Mouse (Mus musculus) brain, adult 2 months (tissue): ENCODE results near the gene Ankfn1.

ENCODE experiments used
- DNase-seq: peaks from one replicate; pipeline ENCODE4 v3.0.0; 2011; ENCODE audit warnings: low read depth, low spot score

The Ankfn1 gene

GRCm38 (mm10) chr11:89465381-89465780 is 312.1 kb downstream of the Ankfn1 start:
- DNase-seq, result no peak

DNA sequence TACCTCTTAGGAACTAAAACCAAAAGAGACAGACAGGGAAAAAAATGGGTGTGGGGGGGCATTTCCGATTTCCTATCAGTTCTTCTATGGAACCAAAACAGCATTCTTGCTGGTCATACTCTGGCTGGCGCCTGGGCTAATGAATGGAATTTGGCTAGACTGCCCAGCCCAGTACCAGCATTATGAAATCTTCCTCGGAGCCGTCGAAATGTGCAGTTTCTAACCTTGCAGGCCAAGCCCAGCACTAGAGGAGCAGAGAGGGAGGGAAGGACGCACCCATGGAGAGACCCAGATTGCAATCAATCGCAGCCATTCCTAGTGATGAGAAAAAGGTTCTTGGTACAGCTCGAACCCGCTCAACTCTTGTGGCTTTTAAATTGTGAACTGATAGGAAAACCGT is 315.2 kb downstream of the Ankfn1 start:
- no peak for DNase-seq

GRCm38 (mm10) chr11:89459437-89459836 is 318.0 kb downstream of the Ankfn1 start:
- no peak for DNase-seq

GRCm38 (mm10) chr11:89455647-89456231 is 321.7 kb downstream of the Ankfn1 start:
- peak; percentile 10 for DNase-seq

GRCm38 (mm10) chr11:89454702-89455101 is 322.8 kb downstream of the Ankfn1 start:
- DNase-seq, result no peak

DNA sequence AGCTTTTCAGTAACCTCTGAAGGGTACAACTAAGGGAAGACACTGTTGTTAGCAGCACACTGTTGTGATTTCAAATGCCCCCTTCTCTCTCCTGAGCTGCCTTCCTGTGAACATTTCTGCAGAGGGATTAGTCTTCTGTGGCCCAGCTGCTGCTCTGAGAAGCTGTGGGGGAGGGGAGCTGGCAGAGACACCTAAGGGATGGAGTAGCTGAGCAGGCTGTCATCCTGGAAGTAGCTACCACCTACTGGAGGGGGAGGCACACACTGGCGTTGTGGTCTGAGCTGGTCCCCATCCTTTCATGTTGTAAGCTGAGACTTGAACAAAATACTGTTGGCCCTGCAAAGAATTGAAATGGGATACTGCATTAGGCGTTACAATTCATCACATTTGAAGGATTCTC is 324.6 kb downstream of the Ankfn1 start:
- DNase-seq, result peak; percentile 42

DNA sequence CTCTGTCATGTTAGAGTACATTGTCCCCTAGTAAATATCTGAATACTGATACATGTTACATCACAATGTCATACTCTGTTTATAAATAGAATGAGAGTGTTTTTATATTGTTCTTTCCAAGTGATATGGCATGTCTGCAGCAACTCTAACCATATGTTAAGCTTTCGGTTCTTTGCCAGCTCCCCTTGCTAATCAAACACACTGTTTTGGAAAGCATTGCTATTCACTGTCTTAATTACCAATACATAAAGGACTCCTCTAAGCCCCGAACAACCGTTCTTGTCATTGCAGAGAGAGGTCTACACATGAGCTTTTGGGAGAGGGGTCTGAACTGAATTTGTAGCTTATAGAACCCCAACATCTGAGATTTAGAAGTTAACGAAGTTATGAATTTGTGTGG is 327.0 kb downstream of the Ankfn1 start:
- DNase-seq, result no peak

DNA sequence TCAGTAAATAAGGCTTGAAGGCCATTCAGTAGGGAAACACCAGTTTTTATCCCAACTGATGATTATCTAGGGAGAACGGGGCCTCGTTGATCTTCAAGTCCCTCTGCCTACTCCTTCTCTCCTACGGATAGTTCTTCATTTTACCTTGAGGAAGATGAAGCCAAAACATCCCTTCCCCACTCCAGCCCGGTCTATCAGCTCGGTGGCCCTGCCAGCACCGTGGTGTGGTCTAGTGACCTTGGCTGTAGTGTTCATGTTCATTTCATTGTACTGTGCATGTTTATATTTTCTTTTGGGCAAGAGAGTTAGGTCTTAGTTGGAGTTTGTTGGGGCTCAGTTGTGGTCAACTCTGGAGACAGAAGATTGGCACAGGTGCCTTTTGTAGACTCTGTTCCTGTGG is 328.5 kb downstream of the Ankfn1 start:
- no peak for DNase-seq

DNA sequence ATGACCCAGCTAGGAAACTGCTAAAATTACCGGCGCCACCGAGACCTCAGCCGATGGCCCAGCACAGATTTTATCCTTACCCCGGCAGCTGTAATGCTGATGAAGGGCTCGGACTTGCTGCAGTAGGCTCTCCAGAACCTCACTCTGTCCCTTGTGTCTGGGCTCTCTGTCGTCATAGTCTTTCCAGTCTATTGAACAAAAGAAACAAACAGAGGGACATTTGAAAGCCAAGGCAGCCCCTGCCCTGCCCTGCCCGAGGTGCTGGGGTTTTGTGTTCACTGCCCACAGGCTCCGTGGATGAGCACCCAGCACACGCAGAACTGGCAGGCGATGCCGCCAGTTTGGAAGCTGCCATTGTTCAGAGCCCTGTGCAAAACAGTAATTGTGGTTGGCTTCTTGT is 330.0 kb downstream of the Ankfn1 start:
- no peak for DNase-seq

- no peak for DNase-seq
Measured at GRCm38 (mm10) chr11:89440566-89440965, 336.9 kb downstream of the Ankfn1 start.

- peak; percentile 20 for DNase-seq
Measured at GRCm38 (mm10) chr11:89424358-89424757, 353.1 kb downstream of the Ankfn1 start.

GRCm38 (mm10) chr11:89422637-89423036 is 354.8 kb downstream of the Ankfn1 start:
- DNase-seq, result no peak

DNA sequence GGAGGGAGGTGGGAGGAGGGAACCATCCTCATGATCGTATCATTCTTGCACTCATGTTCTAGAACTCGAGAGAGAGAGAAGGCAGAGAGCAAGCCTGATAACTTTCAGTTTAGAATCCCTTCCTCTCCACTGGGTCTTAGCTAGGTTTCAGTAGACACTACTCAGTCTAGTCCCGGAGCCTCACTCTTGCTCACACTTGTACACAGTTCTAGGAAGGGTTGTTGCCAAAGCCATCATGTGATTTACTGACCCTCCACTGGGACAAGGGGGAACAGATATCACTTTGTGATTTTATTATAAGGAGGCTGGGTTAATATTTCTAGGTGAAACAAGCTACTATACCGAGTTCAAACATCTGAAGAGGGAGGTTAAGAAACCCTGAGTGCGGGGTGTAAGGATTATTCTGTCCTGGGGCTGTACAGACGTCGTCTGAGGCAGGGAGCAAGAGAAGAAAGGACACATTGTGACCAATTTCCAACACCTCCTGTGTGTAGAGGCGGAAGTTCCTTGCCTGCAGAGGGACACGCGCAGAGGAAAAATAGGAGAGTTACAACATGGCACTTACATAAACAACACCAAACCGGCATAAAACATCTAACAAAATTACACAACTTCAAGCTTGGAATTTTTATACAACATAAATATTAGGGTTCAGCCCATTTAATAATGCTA is 356.6 kb downstream of the Ankfn1 start:
- no peak for DNase-seq

DNA sequence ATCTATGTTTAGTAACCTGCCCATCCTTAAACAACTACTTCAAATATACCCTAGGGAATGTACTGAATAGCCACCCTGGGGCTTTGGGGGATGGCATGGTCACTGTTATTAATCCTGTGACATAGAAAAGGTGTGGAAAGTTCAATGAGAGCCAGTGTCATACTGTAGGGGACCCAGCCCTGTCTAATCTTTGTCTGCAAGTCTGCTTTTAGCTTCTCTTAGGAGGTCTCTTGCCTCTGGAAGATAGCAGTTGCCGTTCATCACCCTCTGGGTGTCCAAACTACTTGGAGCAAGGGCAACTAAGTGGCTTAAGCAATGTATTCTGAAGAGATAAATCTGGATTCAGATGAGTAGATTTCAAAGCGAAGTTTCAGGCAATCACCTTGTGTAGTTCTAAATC is 357.6 kb downstream of the Ankfn1 start:
- DNase-seq, result no peak

GRCm38 (mm10) chr11:89418644-89419043 is 358.8 kb downstream of the Ankfn1 start:
- no peak for DNase-seq

DNA sequence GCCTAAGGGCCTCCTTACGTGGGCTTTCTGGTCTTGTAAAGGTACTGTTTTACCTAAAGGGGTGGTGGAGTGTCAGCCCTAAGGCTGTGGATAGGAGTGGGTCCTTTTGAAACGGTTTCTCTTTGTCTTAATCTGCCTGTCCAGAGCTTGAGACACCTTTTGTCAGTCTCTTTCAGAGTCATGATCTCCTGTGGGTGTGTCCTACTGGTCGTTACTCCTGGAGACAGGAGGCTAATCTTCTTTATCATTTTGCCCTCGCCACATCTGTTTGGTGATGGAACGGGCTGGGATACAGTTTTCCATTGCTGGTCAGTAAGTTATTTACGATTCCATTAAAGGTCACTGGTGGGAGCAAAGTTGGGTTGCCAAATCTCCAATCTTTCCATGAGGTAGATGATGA is 360.7 kb downstream of the Ankfn1 start:
- DNase-seq, result no peak

DNA sequence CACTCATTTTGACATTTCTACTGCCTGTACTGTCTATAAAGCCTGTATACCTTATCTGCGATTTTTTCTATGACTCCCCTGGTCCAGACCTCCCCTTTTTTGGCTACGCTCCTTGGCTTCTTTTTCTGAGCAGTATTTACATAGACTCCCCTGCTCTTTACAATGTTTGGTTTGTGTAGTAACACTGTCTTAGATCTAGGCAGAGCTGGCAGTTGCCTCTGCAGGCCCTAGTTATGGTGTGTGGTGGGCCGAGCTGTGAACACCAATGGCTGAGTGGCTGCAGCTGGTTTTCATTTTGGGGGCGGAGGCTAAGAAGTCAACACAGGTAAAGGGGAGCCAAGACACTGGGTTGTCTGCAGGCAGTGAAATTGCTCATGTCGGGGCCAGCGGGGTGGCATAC is 368.7 kb downstream of the Ankfn1 start:
- DNase-seq, result no peak

DNA sequence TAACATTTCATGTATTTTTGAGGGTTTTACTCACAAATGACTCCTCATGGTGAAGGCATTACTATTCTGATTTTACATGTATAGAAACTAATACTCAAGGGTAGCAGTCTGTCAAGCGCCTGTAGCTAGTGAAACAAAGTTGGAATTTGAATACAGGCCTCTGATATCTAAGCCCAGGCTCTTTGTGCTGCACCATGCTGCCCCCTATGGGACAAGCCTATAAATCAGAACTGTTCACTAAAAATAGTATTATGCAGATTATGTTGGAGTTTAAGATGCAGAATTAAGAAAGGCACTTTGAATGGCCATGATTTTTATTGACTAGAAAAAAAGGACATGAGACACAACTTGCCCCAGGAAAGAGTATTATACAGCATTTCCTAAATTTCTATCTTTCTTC is 373.0 kb downstream of the Ankfn1 start:
- no peak for DNase-seq

DNA sequence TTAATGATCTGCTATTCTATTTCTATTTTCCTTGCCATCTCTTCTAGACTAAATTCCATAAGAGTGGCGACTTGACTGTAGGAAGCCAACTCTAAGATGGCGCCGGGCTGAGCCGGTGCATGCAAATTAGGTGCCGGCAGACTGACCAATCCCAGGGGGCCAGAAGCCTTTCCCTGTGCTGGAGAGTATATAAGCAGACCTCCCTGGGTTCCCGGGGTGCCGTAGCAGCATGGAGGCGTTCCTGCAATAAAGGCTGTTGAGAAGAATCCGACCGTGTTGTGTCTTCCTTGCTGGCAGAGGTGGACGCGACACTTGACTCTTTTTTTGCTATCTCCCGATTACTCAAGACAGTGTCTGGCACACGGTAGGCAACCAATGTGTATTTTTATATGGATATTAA is 374.0 kb downstream of the Ankfn1 start:
- DNase-seq, result no peak

GRCm38 (mm10) chr11:89388851-89389250 is 388.6 kb downstream of the Ankfn1 start:
- no peak for DNase-seq

DNA sequence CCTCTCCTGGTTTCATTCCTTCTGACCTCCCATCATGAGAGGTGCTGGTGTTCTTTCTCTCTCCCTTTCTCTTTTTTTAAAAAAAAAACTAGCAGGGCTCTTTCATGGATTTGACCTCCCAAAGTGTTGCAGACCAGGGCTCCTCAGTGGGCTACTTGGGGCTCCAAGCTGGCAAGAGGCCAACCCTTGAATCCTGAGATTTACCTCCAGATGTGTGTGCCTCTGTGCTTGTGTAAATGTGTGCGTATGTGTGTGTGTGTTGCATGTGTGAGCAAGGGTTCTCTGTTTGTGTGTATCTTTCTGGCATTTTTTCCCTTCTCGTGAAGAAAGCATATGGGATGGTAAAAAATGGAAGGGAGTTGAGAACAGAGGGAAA is 394.8 kb downstream of the Ankfn1 start:
- DNase-seq, result no peak

DNA sequence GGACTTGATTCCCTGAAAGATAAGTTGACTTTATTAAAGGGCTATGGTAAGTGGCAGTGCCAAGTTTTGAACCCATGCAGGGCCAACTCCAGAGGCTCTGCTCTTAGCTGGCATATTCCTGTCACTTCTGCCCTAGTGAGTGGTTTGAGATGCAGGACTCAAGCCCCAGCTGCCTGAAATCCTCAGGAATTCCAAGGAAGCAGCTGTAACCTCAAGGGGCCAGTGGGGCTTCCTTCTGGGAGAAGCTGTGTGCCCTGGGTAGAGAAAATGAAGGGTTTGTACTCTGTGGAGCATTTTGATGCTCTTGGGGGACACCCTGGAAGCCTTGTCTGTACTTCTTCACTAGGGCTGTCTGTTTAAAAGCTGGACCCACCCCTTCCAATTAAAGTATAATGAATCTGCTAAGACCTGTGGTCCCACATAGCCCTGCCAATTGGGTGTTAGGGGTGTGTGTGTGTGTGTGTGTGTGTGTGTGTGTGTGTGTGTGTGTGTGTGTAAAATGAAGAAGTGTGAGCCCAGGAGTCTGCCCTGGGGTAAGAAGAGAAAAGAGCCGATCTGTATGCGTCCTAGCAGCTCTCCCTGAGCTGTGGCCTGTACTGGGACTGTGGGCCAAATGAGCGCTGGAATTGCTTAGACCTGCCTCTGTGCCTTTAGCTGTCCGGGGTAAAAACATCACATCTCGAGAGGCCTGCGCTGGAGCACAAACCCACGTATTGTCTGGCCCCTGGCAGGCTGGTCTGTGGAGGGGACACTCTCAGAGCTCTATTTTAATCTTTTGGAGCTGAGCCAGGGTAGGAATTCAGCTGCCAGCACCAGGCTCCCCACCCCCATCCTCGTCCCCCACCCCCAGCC is 395.4 kb downstream of the Ankfn1 start:
- peak; percentile 25 for DNase-seq

DNA sequence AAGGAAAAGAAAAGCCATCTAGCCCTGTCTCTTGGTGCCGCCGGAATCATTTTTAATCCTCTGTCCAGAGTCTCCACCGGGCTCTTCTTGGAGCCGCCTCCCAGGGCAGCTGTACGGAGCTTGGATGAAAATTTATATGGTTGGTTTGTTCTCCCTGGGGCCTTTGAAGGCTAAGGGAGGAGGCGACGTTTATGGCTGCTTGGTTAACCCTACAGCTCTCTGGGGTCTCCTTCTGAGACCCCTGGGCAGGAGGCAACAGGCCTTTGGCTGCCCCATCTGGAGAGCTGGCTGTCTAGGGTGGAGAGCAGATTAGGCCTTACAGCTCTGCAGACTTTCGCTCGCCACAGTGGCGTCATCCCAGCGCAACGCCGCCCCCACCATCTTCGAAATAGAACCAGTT is 406.5 kb downstream of the Ankfn1 start:
- no peak for DNase-seq
